Mouse (Mus musculus): ENCODE measurements at regions not wholly inside any gene's neighbourhood (a gene's known extent, or its start where the extent isn't known, plus 50 kb on each side); places are given as distances from the start of the nearest gene placed in this dataset.

DNA sequence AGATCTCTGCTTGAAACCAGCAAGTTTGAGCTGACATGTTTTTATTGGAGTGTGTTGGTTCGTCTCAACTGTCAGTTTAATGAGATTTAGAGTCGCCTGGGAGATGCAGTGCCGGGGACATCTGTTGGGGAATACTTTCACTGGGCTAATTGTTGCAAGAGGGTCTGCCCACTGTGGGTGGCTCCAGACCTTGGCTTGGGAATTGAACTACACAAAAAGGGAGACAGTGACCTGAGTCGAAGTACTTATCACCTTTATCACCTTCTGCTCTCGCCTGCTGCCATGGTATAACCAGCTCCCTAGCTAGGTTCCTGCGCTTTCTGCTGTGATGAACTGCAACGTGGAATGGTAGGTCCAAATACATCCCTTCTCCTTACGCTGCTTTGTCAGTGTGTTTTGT lies 321.2 kb upstream of the Adgrl2 start:
- TF ChIP-seq CTCF (conservative IDR thresholded peaks at IDR 0.05; ENCODE audit: low read length): no peak
- TF ChIP-seq NANOG (IDR thresholded peaks at IDR 0.05; ENCODE audit: borderline replicate concordance, low read length): no peak
- no peak for TF ChIP-seq POU5F1 (IDR thresholded peaks at IDR 0.05; ENCODE audit: borderline replicate concordance, low read length)
